Mouse (Mus musculus) myocyte (in vitro differentiated cells): Measurements from ENCODE around the gene Gm3239.
"Not testable (repeated sequence)": the region's sequence is repeated elsewhere in the genome, so short reads cannot be mapped to it uniquely, and the experiment has no call there.

Experiments used
- E2F4 ChIP-seq: IDR thresholded peaks from one replicate; pipeline ENCODE4 v1.6.1; 2011; ENCODE audit warnings: mild to moderate bottlenecking, control low read depth, moderate library complexity; ENCODE audit not compliant: insufficient read depth
- MAX ChIP-seq: IDR thresholded peaks from one replicate; pipeline ENCODE4 v1.6.1; 2011; ENCODE audit warnings: low read depth, mild to moderate bottlenecking, control low read depth
- MYOG ChIP-seq, 3 experiments: IDR thresholded peaks; one replicate each; pipeline ENCODE4 v1.6.1; 2011; ENCODE audit warnings: control low read depth in 2 of 3, low read depth in 2 of 3, mild to moderate bottlenecking in 2 of 3; ENCODE audit not compliant: insufficient read length in 2 of 3, control insufficient read depth in 1 of 3, insufficient read depth in 1 of 3
- POLR2A ChIP-seq: IDR thresholded peaks from one replicate; pipeline ENCODE4 v1.6.1; 2011; ENCODE audit warnings: low read depth, mild to moderate bottlenecking, control low read depth, moderate library complexity; ENCODE audit not compliant: insufficient read length
- TCF12 ChIP-seq: IDR thresholded peaks from one replicate; pipeline ENCODE4 v1.6.1; 2011; ENCODE audit warnings: mild to moderate bottlenecking, control low read depth; ENCODE audit not compliant: poor library complexity, insufficient read depth, severe bottlenecking
- TCF3 ChIP-seq: IDR thresholded peaks from one replicate; pipeline ENCODE4 v1.6.1; 2011; ENCODE audit warnings: low read depth, control low read depth; ENCODE audit not compliant: insufficient read length
- USF1 ChIP-seq: IDR thresholded peaks from one replicate; pipeline ENCODE4 v1.6.1; 2011; ENCODE audit warnings: low read depth, mild to moderate bottlenecking, control low read depth, moderate library complexity

- TF ChIP-seq POLR2A; MAX; TCF12; TCF3; E2F4; MYOG (IDR thresholded peaks at IDR 0.05; ENCODE audit: control insufficient read depth in 1 of 3, insufficient read depth in 1 of 3, insufficient read length in 2 of 3, low read depth in 2 of 3); USF1: not testable (repeated sequence)
Measured at GRCm38 (mm10) chr14:4708938-4709337, 44.9 kb downstream of the Gm3239 start, which contains the start of gene Gm7876.
